Mouse (Mus musculus) cerebellum, adult 18-20 months (tissue): Measurements from ENCODE around the gene Camta1.

Source experiments
- DNase-seq, 2 experiments: peaks; one replicate each; pipeline ENCODE4 v3.0.0; 2021

Camta1 gene

GRCm38 (mm10) chr4:151422922-151423321 is 438.8 kb downstream of the Camta1 start:
- peak; percentile 29 to 34 for DNase-seq

- peak; percentile 31 to 45 for DNase-seq
Observed at GRCm38 (mm10) chr4:151422361-151422760, 439.3 kb downstream of the Camta1 start.

- no peak for DNase-seq
Observed at GRCm38 (mm10) chr4:151418344-151418875, 443.3 kb downstream of the Camta1 start.

- DNase-seq: no peak
Observed at GRCm38 (mm10) chr4:151415812-151416211, 445.9 kb downstream of the Camta1 start.

GRCm38 (mm10) chr4:151415376-151415775 is 446.3 kb downstream of the Camta1 start:
- DNase-seq: no peak

- DNase-seq: no peak
Observed at GRCm38 (mm10) chr4:151414952-151415351, 446.7 kb downstream of the Camta1 start.

- peak; percentile 7 to 20 for DNase-seq
Observed at GRCm38 (mm10) chr4:151411641-151412061, 450.0 kb downstream of the Camta1 start.

GRCm38 (mm10) chr4:151411016-151411415 is 450.7 kb downstream of the Camta1 start:
- DNase-seq: peak in 1 of 2 experiments; percentile 14

GRCm38 (mm10) chr4:151409291-151409690 is 452.4 kb downstream of the Camta1 start:
- peak in 1 of 2 experiments; percentile 27 for DNase-seq

- DNase-seq: no peak
Observed at GRCm38 (mm10) chr4:151408811-151409210, 452.9 kb downstream of the Camta1 start.

GRCm38 (mm10) chr4:151408246-151408645 is 453.4 kb downstream of the Camta1 start:
- peak in 1 of 2 experiments; percentile 22 for DNase-seq

- DNase-seq: no peak
Observed at GRCm38 (mm10) chr4:151407129-151407528, 454.5 kb downstream of the Camta1 start.

- no peak for DNase-seq
Observed at GRCm38 (mm10) chr4:151404581-151405256, 457.0 kb downstream of the Camta1 start.

- no peak for DNase-seq
Observed at GRCm38 (mm10) chr4:151401685-151402397, 459.8 kb downstream of the Camta1 start.

- no peak for DNase-seq
Observed at GRCm38 (mm10) chr4:151396536-151396935, 465.1 kb downstream of the Camta1 start.

GRCm38 (mm10) chr4:151389345-151389744 is 472.3 kb downstream of the Camta1 start:
- DNase-seq: no peak

GRCm38 (mm10) chr4:151386701-151387451 is 474.8 kb downstream of the Camta1 start:
- no peak for DNase-seq

GRCm38 (mm10) chr4:151385985-151386700 is 475.5 kb downstream of the Camta1 start:
- no peak for DNase-seq

- DNase-seq: no peak
Observed at GRCm38 (mm10) chr4:151377731-151378130, 483.9 kb downstream of the Camta1 start.

- DNase-seq: no peak
Observed at GRCm38 (mm10) chr4:151376234-151376633, 485.4 kb downstream of the Camta1 start.

- no peak for DNase-seq
Observed at GRCm38 (mm10) chr4:151372855-151373566, 488.7 kb downstream of the Camta1 start.
